Mouse (Mus musculus) ovary, adult 18-20 months (tissue): ENCODE measurements at regions not wholly inside any gene's neighbourhood (a gene's known extent, or its start where the extent isn't known, plus 50 kb on each side); places are given as distances from the start of the nearest gene placed in this dataset.

Experiments used
- DNase-seq: peaks from one replicate; pipeline ENCODE4 v3.0.0; 2022; ENCODE audit warnings: low spot score, mixed read lengths

- DNase-seq, result no peak
These were observed 498.1 kb downstream of the Slc22a22 start for GRCm38 (mm10) chr15:56979353-56979752.

GRCm38 (mm10) chr15:56975446-56976433 is 501.7 kb downstream of the Slc22a22 start:
- no peak for DNase-seq

DNA sequence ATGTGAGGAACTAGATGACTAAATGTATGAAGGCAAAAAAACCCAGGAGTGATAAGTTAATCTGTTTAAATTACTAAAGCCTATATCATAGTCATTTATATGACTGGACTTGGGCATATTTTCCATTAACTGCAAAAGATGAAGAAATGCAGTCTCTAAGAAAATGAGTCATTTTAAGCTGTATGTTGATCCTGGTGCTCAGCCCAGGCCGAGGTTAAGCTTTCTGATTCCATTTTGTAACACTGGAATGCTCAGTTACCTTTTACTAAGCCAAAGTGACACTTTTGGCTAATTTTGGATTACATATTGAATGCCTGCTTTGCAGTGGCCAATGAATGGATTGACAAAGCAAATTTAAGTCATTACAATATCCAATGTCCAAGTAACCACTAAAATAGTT is 507.3 kb downstream of the Slc22a22 start:
- DNase-seq, result no peak

- no peak for DNase-seq
These were observed 521.1 kb downstream of the Slc22a22 start for GRCm38 (mm10) chr15:56956356-56956755.

GRCm38 (mm10) chr15:56952176-56952575 is 525.2 kb downstream of the Slc22a22 start:
- no peak for DNase-seq

GRCm38 (mm10) chr15:56950824-56951223 is 526.6 kb downstream of the Slc22a22 start:
- DNase-seq, result no peak

- no peak for DNase-seq
These were observed 536.5 kb downstream of the Slc22a22 start for GRCm38 (mm10) chr15:56940891-56941290.

DNA sequence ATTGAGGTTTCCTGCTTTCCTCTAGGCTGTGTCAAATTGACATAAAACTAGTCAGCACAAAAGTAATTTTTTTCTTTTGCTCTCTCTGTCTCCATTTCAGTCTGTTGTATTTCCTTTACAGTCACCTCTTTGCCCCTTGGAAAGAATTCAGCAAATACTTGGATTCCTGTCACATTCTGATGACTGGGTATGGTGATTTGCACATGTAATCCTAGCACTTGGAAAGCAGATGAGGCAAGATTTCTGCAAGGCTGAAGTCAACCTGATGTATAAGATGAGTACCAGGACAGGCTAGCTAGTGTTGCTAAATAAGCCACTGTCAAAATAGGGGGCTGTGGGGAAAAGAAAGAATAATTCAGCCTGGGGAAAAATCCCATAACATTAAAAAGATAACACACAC is 580.9 kb downstream of the Slc22a22 start:
- no peak for DNase-seq

DNA sequence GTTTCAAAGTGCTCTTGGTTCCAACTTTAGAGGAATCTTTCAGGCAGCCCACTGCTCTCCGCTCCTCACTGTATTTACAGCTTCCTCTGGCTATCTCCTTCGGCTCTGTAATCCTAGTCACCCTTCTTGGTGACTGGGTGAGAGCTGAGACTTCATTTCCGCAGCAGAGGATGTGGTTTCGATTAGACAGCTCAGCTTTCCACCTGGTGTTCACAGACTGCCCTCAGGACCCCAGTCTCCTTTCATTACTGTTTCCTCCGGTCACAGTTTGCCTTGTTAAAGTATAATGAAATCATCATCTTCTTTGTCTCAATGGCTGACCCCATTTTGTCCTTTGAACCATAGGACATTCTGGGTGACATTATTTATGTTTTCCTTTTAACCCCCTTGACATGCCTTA is 595.9 kb downstream of the Slc22a22 start:
- DNase-seq, result no peak

GRCm38 (mm10) chr15:56865879-56866278 is 611.5 kb downstream of the Slc22a22 start:
- DNase-seq, result no peak

- no peak for DNase-seq
These were observed 612.2 kb downstream of the Slc22a22 start for GRCm38 (mm10) chr15:56865035-56865804.

DNA sequence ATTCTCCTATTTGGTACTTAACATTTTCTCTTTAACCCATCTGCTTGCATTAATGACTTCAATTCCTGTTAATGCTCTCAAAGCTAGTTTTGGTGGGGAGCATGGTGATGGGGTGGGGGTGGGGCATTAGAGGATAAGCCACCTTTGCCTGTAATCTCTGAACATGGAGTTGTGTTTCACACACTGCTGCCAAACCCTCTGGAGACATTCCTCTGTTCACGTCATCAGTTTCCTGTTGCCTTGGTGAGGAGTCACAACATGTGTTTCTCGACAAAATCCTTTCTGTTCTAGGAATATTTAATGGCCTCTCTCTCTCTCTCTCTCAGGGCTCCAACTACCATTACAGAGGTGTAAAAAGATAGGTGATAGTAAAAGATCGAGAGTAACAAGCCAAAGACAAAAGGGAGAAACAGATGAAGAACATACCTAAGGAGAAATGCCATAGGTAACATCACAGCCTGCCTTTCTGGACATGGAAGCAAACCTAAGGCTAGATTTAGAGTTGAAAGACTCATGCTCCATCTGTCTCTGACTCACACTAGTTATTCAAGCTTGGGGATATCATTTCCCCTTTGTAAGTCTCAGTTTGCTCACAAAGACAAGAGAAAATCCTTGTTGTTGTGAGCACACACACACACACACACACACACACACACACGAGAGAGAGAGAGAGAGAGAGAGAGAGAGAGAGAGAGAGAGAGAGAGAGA is 618.6 kb downstream of the Slc22a22 start:
- DNase-seq, result no peak

DNA sequence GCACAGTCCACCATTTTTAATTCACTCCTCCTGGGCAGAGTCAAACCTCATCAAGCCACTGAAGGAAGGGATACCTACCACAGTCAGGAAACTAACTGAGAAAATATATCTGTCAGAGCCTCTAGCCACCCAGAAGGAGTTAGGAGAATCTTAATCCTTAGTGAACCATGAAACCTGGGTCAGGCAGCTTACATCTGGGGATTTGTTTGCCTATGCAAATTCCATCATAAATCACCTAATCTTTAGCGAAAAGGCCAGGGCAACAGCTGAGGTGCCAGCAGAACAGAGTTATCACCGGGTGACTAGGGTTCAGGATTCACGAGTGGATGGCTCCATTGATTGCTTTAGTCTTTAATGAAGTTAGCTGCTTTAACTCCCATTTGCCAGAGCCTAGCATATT is 619.3 kb downstream of the Slc22a22 start:
- no peak for DNase-seq

GRCm38 (mm10) chr15:56856057-56856456 is 621.4 kb downstream of the Slc22a22 start:
- DNase-seq, result no peak

GRCm38 (mm10) chr15:56853106-56853505 is 624.3 kb downstream of the Slc22a22 start:
- DNase-seq, result no peak

DNA sequence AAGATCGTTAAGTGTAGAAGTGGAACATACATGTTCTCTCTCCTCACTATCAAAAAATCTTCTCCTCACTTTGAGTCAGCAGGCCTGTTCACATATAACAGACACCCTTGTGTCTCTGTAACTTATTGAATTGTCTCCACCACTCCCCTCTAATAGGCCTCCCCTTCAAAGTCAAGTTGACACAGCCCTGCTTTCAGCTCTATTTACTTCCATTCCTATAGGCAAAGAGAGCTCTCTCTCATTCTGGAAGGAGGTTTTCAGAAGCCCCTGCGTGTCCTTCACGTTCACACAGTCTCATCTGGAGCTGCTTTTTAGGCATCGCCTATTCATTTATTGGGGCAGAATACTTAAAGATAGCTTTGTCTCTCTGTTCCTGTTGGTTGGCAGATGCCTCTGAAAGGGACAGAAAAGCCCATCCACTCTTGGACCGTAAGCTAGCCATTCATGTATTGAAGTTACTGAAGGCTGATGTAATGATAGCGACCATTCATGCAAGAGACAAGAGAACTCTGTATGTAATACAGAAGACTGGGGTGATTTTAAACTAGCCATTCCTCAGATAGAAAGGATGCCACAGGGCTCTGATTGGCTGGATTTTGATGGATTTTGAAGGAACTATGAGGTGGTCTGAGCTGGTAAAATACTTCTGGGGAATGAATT is 629.8 kb downstream of the Slc22a22 start:
- DNase-seq, result no peak

GRCm38 (mm10) chr15:56844574-56844973 is 632.9 kb downstream of the Slc22a22 start:
- no peak for DNase-seq

GRCm38 (mm10) chr15:56841516-56841915 is 635.9 kb downstream of the Slc22a22 start:
- no peak for DNase-seq

DNA sequence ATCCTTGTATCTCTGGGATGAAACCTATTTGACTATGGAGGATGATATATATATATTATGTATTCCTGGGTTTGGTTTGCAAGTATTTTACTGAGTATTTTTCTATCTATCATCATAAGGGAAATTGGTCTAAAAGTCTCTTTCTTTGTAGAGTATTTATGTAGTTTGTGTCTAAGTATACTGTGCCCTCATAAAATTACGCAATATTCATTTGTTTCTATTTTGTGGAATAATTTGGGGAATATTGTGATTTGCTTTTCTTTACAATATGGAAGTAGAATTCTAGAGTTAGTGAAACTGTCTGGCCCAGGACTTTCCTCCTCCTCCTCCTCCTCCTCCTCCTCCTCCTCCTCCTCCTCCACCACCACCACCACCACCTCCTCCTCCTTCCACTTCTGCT is 640.1 kb downstream of the Slc22a22 start:
- no peak for DNase-seq

GRCm38 (mm10) chr15:56834621-56835020 is 642.8 kb downstream of the Slc22a22 start:
- no peak for DNase-seq

- DNase-seq, result no peak
These were observed 644.8 kb downstream of the Slc22a22 start for GRCm38 (mm10) chr15:56832666-56833065.
